Comparison of ENCODE assay signal across 9 mouse cellular contexts in genomic region chr2:168590168-168590551, GRCm38 (mm10). TPM values are rescaled to one million over a fixed set of nuclear protein-coding genes. Genes with fewer than 3 reads are reported as not detected.
DNase-seq lines count a peak whose midpoint lies in the region; ATAC-seq lines count a peak whose summit lies in the region.
"Had no signal": no experiment of that assay in that cellular context is flagged by ENCODE, and none has a peak within 500 bp of the region (broad histone marks: within the 10 kb centered on the region; RNA-seq: fewer than 3 reads in every experiment).

No protein-coding gene starts in this region.

- peaks cover 35% of the 10 kb centered on the region for H3K4me1 ChIP-seq in forebrain, embryonic 13.5 days
- H3K4me1 ChIP-seq in hindbrain, embryonic 16.5 days (ENCODE audit: control insufficient read depth, insufficient read depth, low read depth, low read length) = peaks cover 18% of the 10 kb centered on the region
- peaks cover 25% of the 10 kb centered on the region for H3K4me1 ChIP-seq in liver, embryonic 12.5 days

- peak; percentile 23; the same call in 1 of the 2 replicates for ATAC-seq in forebrain, embryonic 13.5 days
- ATAC-seq in hindbrain, embryonic 16.5 days = 0 out of 2 replicates have a peak, but pooled peaks have one; percentile 7
- ATAC-seq in liver, embryonic 12.5 days = peak; percentile 70
- ATAC-seq in monocyte, adult 5-6 weeks (replicated peaks; ENCODE audit: insufficient number of reproducible peaks, low FRiP score, low TSS enrichment, poor library complexity, severe bottlenecking) = peak; percentile 41

- peak overlapping the region; percentile 57 for H3K9ac ChIP-seq in forebrain, embryonic 13.5 days
- H3K9ac ChIP-seq in hindbrain, embryonic 16.5 days (ENCODE audit: low read depth, low read length) = peak overlapping the region; percentile 19
- no peak overlapping the region for H3K9ac ChIP-seq in liver, embryonic 12.5 days

- peak overlapping the region; percentile 79 for H3K4me2 ChIP-seq in forebrain, embryonic 13.5 days
- peak overlapping the region; percentile 54 for H3K4me2 ChIP-seq in hindbrain, embryonic 16.5 days (ENCODE audit: low read length)
- peak overlapping the region; percentile 77 for H3K4me2 ChIP-seq in liver, embryonic 12.5 days

- H3K27me3 ChIP-seq in forebrain, embryonic 13.5 days = peaks cover 32% of the 10 kb centered on the region
- H3K27me3 ChIP-seq in hindbrain, embryonic 16.5 days (replicated peaks; ENCODE audit: control insufficient read depth, insufficient read depth, low read length) = peaks cover 12% of the 10 kb centered on the region
- H3K27me3 ChIP-seq in liver, embryonic 12.5 days (replicated peaks) = peaks cover 56% of the 10 kb centered on the region

- H3K4me3 ChIP-seq in forebrain, embryonic 13.5 days = peak overlapping the region; percentile 41
- H3K4me3 ChIP-seq in hindbrain, embryonic 16.5 days (ENCODE audit: low read length) = peak overlapping the region; percentile 31
- peak overlapping the region; percentile 53 for H3K4me3 ChIP-seq in liver, embryonic 12.5 days
- H3K4me3 ChIP-seq: myocyte had no signal

- H3K36me3 ChIP-seq in forebrain, embryonic 13.5 days (ENCODE audit: poor library complexity, severe bottlenecking) = no peaks in the 10 kb centered on the region
- H3K36me3 ChIP-seq in hindbrain, embryonic 16.5 days (ENCODE audit: control insufficient read depth, insufficient read depth, low read length) = no peaks in the 10 kb centered on the region
- H3K36me3 ChIP-seq in liver, embryonic 12.5 days = no peaks in the 10 kb centered on the region

- WGBS in forebrain, embryonic 13.5 days = under 1% methylated on average over 36 of the region's 38 CpGs
- WGBS in hindbrain, embryonic 16.5 days = 2% methylated on average over 36 of the region's 38 CpGs
- WGBS in liver, embryonic 12.5 days (ENCODE audit: insufficient replicate concordance) = under 1% methylated on average over 38 of the region's 38 CpGs

- DNase-seq in right cerebral cortex, postnatal 14 days = peak; percentile 29
- DNase-seq in right cerebral cortex, postnatal 36 days (ENCODE audit: low spot score in 2 of 2) = no peak
- peak; percentile 80 to 84 for DNase-seq in thymus, postnatal 36 days
- no peak for DNase-seq in frontal cortex, postnatal 25 days (ENCODE audit: low spot score in 2 of 2)

- H3K27ac ChIP-seq in forebrain, embryonic 13.5 days = no peak overlapping the region
- H3K27ac ChIP-seq in hindbrain, embryonic 16.5 days (ENCODE audit: low read depth, low read length) = no peak overlapping the region
- H3K27ac ChIP-seq in liver, embryonic 12.5 days = no peak overlapping the region

- no peaks in the 10 kb centered on the region for H3K9me3 ChIP-seq in forebrain, embryonic 13.5 days (replicated peaks)
- no peaks in the 10 kb centered on the region for H3K9me3 ChIP-seq in hindbrain, embryonic 16.5 days (ENCODE audit: control insufficient read depth, low read length)
- H3K9me3 ChIP-seq in liver, embryonic 12.5 days (replicated peaks) = no peaks in the 10 kb centered on the region

RNA-seq across cellular contexts. Expression of gene Nfatc2, which starts 11.3 kb away (rescaled TPM):
- polyA plus RNA-seq in forebrain, embryonic 13.5 days (2015; fragmentation: Nextera tagmentation; extraction: Ambion mirVana) = 1.5 and 1.7 TPM in 2 replicates
- polyA plus RNA-seq in hindbrain, embryonic 16.5 days (2015; fragmentation: Nextera tagmentation; extraction: Ambion mirVana) = 5.1 and 6.2 TPM in 2 replicates
- polyA plus RNA-seq in liver, embryonic 12.5 days (2016; fragmentation: Nextera tagmentation; extraction: Ambion mirVana) = 0.29 and 0.41 TPM in 2 replicates
- total RNA-seq in monocyte, adult 5-6 weeks (2017) = 3.8 to 13.0 TPM (median 6.1 TPM) in 3 replicates

Comparison
In these comparisons a context has a peak if more than half of its experiments do, and no peak if none do; other contexts are left out.
1. DNase-seq: peak in right cerebral cortex, postnatal 14 days (single experiment) and thymus, postnatal 36 days (2 of 2); none in right cerebral cortex, postnatal 36 days (0 of 2) and frontal cortex, postnatal 25 days (0 of 2).
2. ATAC-seq: peak in every context shown above with its lines; median percentile 70 in liver, embryonic 12.5 days; 41 in monocyte, adult 5-6 weeks; 23 in forebrain, embryonic 13.5 days; 7 in hindbrain, embryonic 16.5 days.
3. Peak in every context shown above with its lines, with median percentiles within 50 percentile points of each other: H3K4me2 ChIP-seq and H3K4me3 ChIP-seq.